Comparison of ENCODE assay signal across 14 mouse cellular contexts in the genomic region with DNA sequence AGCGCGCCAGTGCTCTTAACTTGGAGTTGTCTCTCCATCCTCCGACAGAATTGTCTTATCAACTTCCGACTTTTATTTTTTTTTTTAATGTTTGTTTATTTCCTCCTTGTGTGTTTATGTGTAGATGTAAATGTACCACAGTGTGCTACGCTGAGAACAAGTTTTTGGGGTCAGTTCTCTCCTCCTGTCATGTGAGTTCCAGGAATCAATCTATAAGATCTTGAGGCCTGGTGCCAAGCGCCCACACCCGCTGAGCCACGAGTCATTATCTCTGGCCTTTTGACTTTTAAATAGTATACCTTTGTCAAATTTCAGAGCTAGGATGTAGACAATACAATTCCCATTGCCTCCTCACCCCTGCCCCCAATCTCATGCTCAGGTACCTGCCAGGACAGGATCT. TPM values are rescaled to one million over a fixed set of nuclear protein-coding genes. Genes with fewer than 3 reads are reported as not detected.
DNase-seq lines count a peak whose midpoint lies in the region; ATAC-seq and TF ChIP-seq lines count a peak whose summit lies in the region.
"Had no signal": no experiment of that assay in that cellular context is flagged by ENCODE, and none has a peak within 500 bp of the region (broad histone marks: within the 10 kb centered on the region; RNA-seq: fewer than 3 reads in every experiment).

No protein-coding gene starts in this region.

- no peaks in the 10 kb centered on the region for H3K27me3 ChIP-seq in heart, embryonic 10.5 days (ENCODE audit: insufficient read depth, poor library complexity, severe bottlenecking)
- H3K27me3 ChIP-seq in neural tube, embryonic 15.5 days (replicated peaks): no peaks in the 10 kb centered on the region
- no peaks in the 10 kb centered on the region for H3K27me3 ChIP-seq in liver, embryonic 12.5 days (replicated peaks)
- H3K27me3 ChIP-seq in midbrain, postnatal 0 days (ENCODE audit: insufficient read depth, low read length): no peaks in the 10 kb centered on the region
- H3K27me3 ChIP-seq in kidney, embryonic 16.5 days (ENCODE audit: insufficient read depth, low read length): no peaks in the 10 kb centered on the region

- H3K27ac ChIP-seq in heart, embryonic 10.5 days: peak overlapping the region; percentile 62; the same call in 1 of the 2 replicates
- peak overlapping the region; percentile 62 for H3K27ac ChIP-seq in neural tube, embryonic 15.5 days (replicated peaks)
- peak overlapping the region; percentile 85 for H3K27ac ChIP-seq in liver, embryonic 12.5 days
- H3K27ac ChIP-seq in midbrain, postnatal 0 days (ENCODE audit: low read depth, low read length): peak overlapping the region; percentile 69
- H3K27ac ChIP-seq in kidney, embryonic 16.5 days (ENCODE audit: low read length): no peak overlapping the region

- no peak for ATAC-seq in neural tube, embryonic 15.5 days (ENCODE audit: low FRiP score)
- ATAC-seq in liver, embryonic 12.5 days: peak; percentile 44; the same call in 1 of the 2 replicates
- ATAC-seq in midbrain, postnatal 0 days (ENCODE audit: low FRiP score): no peak
- no peak for ATAC-seq in kidney, embryonic 16.5 days (ENCODE audit: low FRiP score, low TSS enrichment)

- H3K9me3 ChIP-seq in heart, embryonic 10.5 days: no peaks in the 10 kb centered on the region
- H3K9me3 ChIP-seq in neural tube, embryonic 15.5 days (replicated peaks): no peaks in the 10 kb centered on the region
- no peaks in the 10 kb centered on the region for H3K9me3 ChIP-seq in liver, embryonic 12.5 days (replicated peaks)
- no peaks in the 10 kb centered on the region for H3K9me3 ChIP-seq in midbrain, postnatal 0 days (ENCODE audit: low read length)
- H3K9me3 ChIP-seq in kidney, embryonic 16.5 days (ENCODE audit: low read length): no peaks in the 10 kb centered on the region

- H3K4me2 ChIP-seq in neural tube, embryonic 15.5 days: no peak overlapping the region
- peak overlapping the region; percentile 54 for H3K4me2 ChIP-seq in liver, embryonic 12.5 days
- H3K4me2 ChIP-seq in midbrain, postnatal 0 days (ENCODE audit: low read depth, low read length, poor library complexity, severe bottlenecking): no peak overlapping the region
- H3K4me2 ChIP-seq in kidney, embryonic 16.5 days (replicated peaks; ENCODE audit: low read depth, low read length): no peak overlapping the region

- H3K4me3 ChIP-seq in heart, embryonic 10.5 days: no peak overlapping the region
- no peak overlapping the region for H3K4me3 ChIP-seq in neural tube, embryonic 15.5 days (replicated peaks)
- no peak overlapping the region for H3K4me3 ChIP-seq in liver, embryonic 12.5 days
- H3K4me3 ChIP-seq in midbrain, postnatal 0 days (ENCODE audit: low read depth, low read length): no peak overlapping the region
- no peak overlapping the region for H3K4me3 ChIP-seq in kidney, embryonic 16.5 days (ENCODE audit: low read length)
- H3K4me3 ChIP-seq: layer of hippocampus, adult 2 months had no signal

- H3K36me3 ChIP-seq in heart, embryonic 10.5 days: no peaks in the 10 kb centered on the region
- no peaks in the 10 kb centered on the region for H3K36me3 ChIP-seq in neural tube, embryonic 15.5 days
- H3K36me3 ChIP-seq in liver, embryonic 12.5 days: no peaks in the 10 kb centered on the region
- no peaks in the 10 kb centered on the region for H3K36me3 ChIP-seq in midbrain, postnatal 0 days (ENCODE audit: insufficient read depth, low read length)
- H3K36me3 ChIP-seq in kidney, embryonic 16.5 days (ENCODE audit: insufficient read depth, low read length): no peaks in the 10 kb centered on the region

- peaks cover 18% of the 10 kb centered on the region for H3K4me1 ChIP-seq in heart, embryonic 10.5 days
- H3K4me1 ChIP-seq in neural tube, embryonic 15.5 days: peaks cover 6% of the 10 kb centered on the region; the same call in 1 of the 2 replicates
- peaks cover 59% of the 10 kb centered on the region for H3K4me1 ChIP-seq in liver, embryonic 12.5 days
- H3K4me1 ChIP-seq in midbrain, postnatal 0 days (ENCODE audit: insufficient read depth, low read length): no peaks in the 10 kb centered on the region
- H3K4me1 ChIP-seq in kidney, embryonic 16.5 days (ENCODE audit: insufficient read depth, low read length): 0 out of 2 replicates have a peak, but pooled peaks cover 5% of the 10 kb centered on the region

- no peak for TF ChIP-seq CTCF in midbrain, postnatal 0 days (IDR thresholded peaks at IDR 0.05)

- no peak for DNase-seq in heart, embryonic 10.5 days (ENCODE audit: low spot score)
- DNase-seq in heart, adult 18-20 months: no peak
- no peak for DNase-seq in neural tube, embryonic 10.5 days (ENCODE audit: extremely low spot score, low spot score)
- DNase-seq in midbrain, postnatal 0 days (ENCODE audit: low spot score): no peak
- no peak for DNase-seq in lung, postnatal 10 days
- DNase-seq: kidney, adult 18-20 months; lung, postnatal 14 days; retina, postnatal 1 day had no signal

- H3K9ac ChIP-seq in neural tube, embryonic 15.5 days (replicated peaks): no peak overlapping the region
- no peak overlapping the region for H3K9ac ChIP-seq in liver, embryonic 12.5 days
- H3K9ac ChIP-seq in midbrain, postnatal 0 days (replicated peaks; ENCODE audit: low read length, poor library complexity, severe bottlenecking): no peak overlapping the region
- H3K9ac ChIP-seq in kidney, embryonic 16.5 days (replicated peaks; ENCODE audit: low read length): no peak overlapping the region

- WGBS in heart, embryonic 10.5 days: 77% methylated on average over 8 of the region's 8 CpGs
- WGBS in neural tube, embryonic 15.5 days: 93% methylated on average over 8 of the region's 8 CpGs
- whole genome bisulfite sequencing in liver, embryonic 12.5 days (ENCODE audit: insufficient replicate concordance): 52% methylated on average over 8 of the region's 8 CpGs
- WGBS in midbrain, postnatal 0 days: 82% methylated on average over 8 of the region's 8 CpGs
- WGBS in kidney, embryonic 16.5 days: 86% methylated on average over 8 of the region's 8 CpGs

RNA-seq across cellular contexts. Expression of gene Kat2b, which starts 28.9 kb away (rescaled TPM):
- 4.1 and 5.9 TPM in 2 replicates for polyA plus RNA-seq in heart, embryonic 10.5 days (2016; fragmentation: Nextera tagmentation; extraction: Ambion mirVana)
- 10 to 100 TPM; 76.3 to 86.9 TPM for total RNA-seq in heart, adult 18-20 months (2021)
- polyA plus RNA-seq in neural tube, embryonic 15.5 days (2015; fragmentation: Nextera tagmentation; extraction: Ambion mirVana): 5.5 and 6.0 TPM in 2 replicates
- polyA plus RNA-seq in liver, embryonic 12.5 days (2016; fragmentation: Nextera tagmentation; extraction: Ambion mirVana): 4.9 and 5.1 TPM in 2 replicates
- total RNA-seq in midbrain, postnatal 0 days (2014; rRNA removed): 17.2 and 22.5 TPM in 2 replicates
- 2.4 and 3.6 TPM in 2 replicates for polyA plus RNA-seq in midbrain, postnatal 0 days (2015; fragmentation: Nextera tagmentation; extraction: Ambion mirVana)
- polyA plus RNA-seq in kidney, embryonic 16.5 days (2015; fragmentation: Nextera tagmentation; extraction: Ambion mirVana): 3.8 and 3.9 TPM in 2 replicates

RNA-seq across cellular contexts. Expression of gene Pp2d1, which starts 56.3 kb away (rescaled TPM):
- polyA plus RNA-seq in heart, embryonic 10.5 days (2016; fragmentation: Nextera tagmentation; extraction: Ambion mirVana): 0.27 and 0.34 TPM in 2 replicates
- not detected for total RNA-seq in heart, adult 18-20 months (2021)
- polyA plus RNA-seq in neural tube, embryonic 15.5 days (2015; fragmentation: Nextera tagmentation; extraction: Ambion mirVana): 0.44 and 0.46 TPM in 2 replicates
- 0.14 and 0.21 TPM in 2 replicates for polyA plus RNA-seq in liver, embryonic 12.5 days (2016; fragmentation: Nextera tagmentation; extraction: Ambion mirVana)
- not detected in 2 replicates for total RNA-seq in midbrain, postnatal 0 days (2014; rRNA removed)
- polyA plus RNA-seq in midbrain, postnatal 0 days (2015; fragmentation: Nextera tagmentation; extraction: Ambion mirVana): 0.26 and 0.42 TPM in 2 replicates
- polyA plus RNA-seq in kidney, embryonic 16.5 days (2015; fragmentation: Nextera tagmentation; extraction: Ambion mirVana): 0.30 and 0.37 TPM in 2 replicates
- total RNA-seq: layer of hippocampus, adult 2 months; left cerebral cortex, postnatal 25 days had no signal
- polyA plus RNA-seq: urinary bladder, adult 2 months had no signal
